Mouse (Mus musculus) lung, postnatal 25 days (tissue): ENCODE data around the gene Traf3ip3.
A peak's percentile ranks its signal among the peaks of the same experiment; 100 is the strongest.

Source experiments
- DNase-seq: peaks from one replicate; pipeline ENCODE4 v3.0.0; 2022; ENCODE audit warnings: low spot score

Traf3ip3 gene

GRCm38 (mm10) chr1:193201383-193201778, at the start of gene Traf3ip3:
TSS of gene Traf3ip3 (minus strand) at chr1:193201703.
- DNase-seq = peak; percentile 85

- DNase-seq = no peak
Observed at GRCm38 (mm10) chr1:193250026-193250425, 48.5 kb upstream of the Traf3ip3 start.

- no peak for DNase-seq
Observed at GRCm38 (mm10) chr1:193244235-193244634, 42.7 kb upstream of the Traf3ip3 start.

- no peak for DNase-seq
Observed at GRCm38 (mm10) chr1:193243571-193244193, 42.2 kb upstream of the Traf3ip3 start.

- no peak for DNase-seq
Observed at GRCm38 (mm10) chr1:193242863-193243262, 41.4 kb upstream of the Traf3ip3 start.

- DNase-seq = peak; percentile 87
Observed at GRCm38 (mm10) chr1:193242238-193242637, 40.7 kb upstream of the Traf3ip3 start.

- no peak for DNase-seq
Observed at GRCm38 (mm10) chr1:193241436-193241835, 39.9 kb upstream of the Traf3ip3 start.

- DNase-seq = no peak
Observed at GRCm38 (mm10) chr1:193238426-193238825, 36.9 kb upstream of the Traf3ip3 start.

GRCm38 (mm10) chr1:193234930-193235329, 33.4 kb upstream of the Traf3ip3 start:
- no peak for DNase-seq

GRCm38 (mm10) chr1:193234130-193234645, 32.7 kb upstream of the Traf3ip3 start:
- no peak for DNase-seq

GRCm38 (mm10) chr1:193232732-193233131, 31.2 kb upstream of the Traf3ip3 start:
- DNase-seq = no peak

GRCm38 (mm10) chr1:193230935-193231334, 29.4 kb upstream of the Traf3ip3 start:
- DNase-seq = no peak

- DNase-seq = no peak
Observed at GRCm38 (mm10) chr1:193230531-193230930, 29.0 kb upstream of the Traf3ip3 start.

- no peak for DNase-seq
Observed at GRCm38 (mm10) chr1:193229570-193229969, 28.1 kb upstream of the Traf3ip3 start.

GRCm38 (mm10) chr1:193227537-193227936, 26.0 kb upstream of the Traf3ip3 start:
- no peak for DNase-seq

GRCm38 (mm10) chr1:193226724-193227522, 25.4 kb upstream of the Traf3ip3 start:
- DNase-seq = no peak

- DNase-seq = no peak
Observed at GRCm38 (mm10) chr1:193226114-193226513, 24.6 kb upstream of the Traf3ip3 start.

- no peak for DNase-seq
Observed at GRCm38 (mm10) chr1:193225531-193225930, 24.0 kb upstream of the Traf3ip3 start.

- DNase-seq = no peak
Observed at GRCm38 (mm10) chr1:193220408-193220807, 18.9 kb upstream of the Traf3ip3 start.

- no peak for DNase-seq
Observed at GRCm38 (mm10) chr1:193216000-193216399, 14.5 kb upstream of the Traf3ip3 start.

GRCm38 (mm10) chr1:193214053-193214452, 12.6 kb upstream of the Traf3ip3 start:
- DNase-seq = peak; percentile 40

- no peak for DNase-seq
Observed at GRCm38 (mm10) chr1:193211371-193211770, 9.9 kb upstream of the Traf3ip3 start.

- peak; percentile 44 for DNase-seq
Observed at GRCm38 (mm10) chr1:193208178-193208577, 6.7 kb upstream of the Traf3ip3 start.
